Mouse (Mus musculus) spleen, postnatal 14 days (tissue): ENCODE data around the gene Polr1c.

ENCODE experiments used
- DNase-seq, 2 experiments: peaks; one replicate each; pipeline ENCODE4 v3.0.0; 2021 to 2022; ENCODE audit warnings: low spot score in 2 of 2

The Polr1c gene

DNA sequence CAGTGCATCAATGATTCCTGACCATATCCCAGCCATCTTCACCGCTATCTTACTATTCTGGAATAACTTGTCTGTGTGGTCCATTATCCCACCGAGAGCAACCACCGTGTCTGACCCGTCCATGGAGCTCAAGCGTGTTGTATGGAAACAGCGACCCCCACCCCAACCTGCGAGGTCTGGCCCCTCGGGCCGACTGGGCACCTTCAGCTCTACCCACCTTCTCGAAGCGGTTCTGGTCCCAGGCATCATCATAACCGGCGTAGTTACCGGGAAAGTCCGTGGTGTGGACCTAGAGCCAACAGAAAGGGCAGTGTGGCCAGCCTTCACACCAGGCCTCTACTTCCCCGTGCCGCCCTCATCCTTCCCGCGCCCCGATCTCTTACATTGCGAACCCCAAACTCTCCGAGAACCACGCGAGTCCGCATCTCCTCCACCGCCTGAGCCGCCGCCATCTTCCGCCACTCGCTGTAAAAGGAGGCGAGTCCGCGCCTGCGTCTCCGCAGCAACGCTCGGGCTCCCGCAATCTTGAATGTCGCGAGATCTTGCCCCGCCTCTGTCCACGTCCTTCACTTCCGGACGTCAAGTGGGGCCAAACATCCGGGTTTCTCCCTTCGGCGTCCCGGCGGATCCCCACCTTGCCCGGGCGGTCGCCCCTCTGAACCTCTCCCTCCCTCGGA is at the start of gene Polr1c, which contains the start of gene Yipf3:
TSS of gene Polr1c (minus strand) at position 543 of the 677 bp plus-strand sequence.
TSS of gene Yipf3 (plus strand) at position 569 of the 677 bp plus-strand sequence.
- DNase-seq: peak; percentile 88 to 93

DNA sequence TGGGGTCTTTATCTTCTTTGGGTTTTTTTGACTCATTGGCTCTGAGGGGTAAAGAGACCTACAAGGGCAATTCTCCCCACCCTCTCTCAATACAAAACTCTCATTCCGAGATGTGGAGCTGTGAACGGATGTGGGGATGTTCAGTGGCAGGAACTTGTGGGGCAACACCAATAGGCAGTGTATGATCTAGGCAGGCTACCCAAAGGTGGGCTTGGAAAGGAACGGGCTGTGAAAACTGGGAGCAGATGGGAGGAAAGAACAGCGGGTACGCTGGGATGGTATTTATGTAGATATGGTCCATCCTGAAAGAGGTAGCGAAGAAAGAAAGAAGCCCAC is 49.1 kb upstream of the Polr1c start:
- DNase-seq: no peak

DNA sequence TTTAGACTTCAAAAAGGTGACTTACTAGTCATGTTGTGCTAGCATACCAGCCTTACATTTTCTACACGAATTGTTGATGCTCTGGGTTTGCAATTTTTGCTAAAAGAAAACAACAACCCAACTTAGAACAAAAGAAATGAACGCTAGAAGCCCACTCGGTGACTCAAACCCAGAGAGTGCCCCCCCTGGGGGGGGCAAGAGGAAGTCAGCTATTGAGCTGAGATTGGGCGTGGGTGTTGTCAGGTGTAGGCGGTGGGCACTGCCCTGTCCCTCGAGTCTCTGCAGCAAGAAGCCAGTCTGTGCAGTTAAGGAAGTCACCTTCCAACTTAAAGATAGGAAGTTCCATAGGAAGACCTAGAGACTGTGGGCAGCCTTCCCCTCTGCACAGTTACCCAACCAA is 48.7 kb upstream of the Polr1c start:
- no peak for DNase-seq

DNA sequence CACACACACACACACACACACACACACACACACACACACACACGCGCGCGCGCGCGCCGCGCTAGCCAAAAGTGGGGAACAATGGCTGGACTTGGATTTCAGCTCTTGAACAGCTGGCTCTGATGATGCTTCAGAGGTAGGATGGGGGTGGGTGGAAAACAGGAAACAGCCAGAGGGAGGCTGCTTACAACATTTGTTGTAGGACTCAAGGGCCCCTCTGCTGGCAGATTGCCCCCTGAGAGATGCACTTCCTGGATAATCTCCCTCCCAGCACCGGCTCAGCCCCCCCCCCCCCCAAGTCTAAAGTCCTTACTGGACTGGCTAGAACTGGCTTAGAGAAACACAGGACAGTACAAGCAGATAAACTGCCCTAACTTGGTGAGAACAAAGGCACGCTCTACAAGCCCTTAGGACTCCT is 39.8 kb upstream of the Polr1c start:
- no peak for DNase-seq

DNA sequence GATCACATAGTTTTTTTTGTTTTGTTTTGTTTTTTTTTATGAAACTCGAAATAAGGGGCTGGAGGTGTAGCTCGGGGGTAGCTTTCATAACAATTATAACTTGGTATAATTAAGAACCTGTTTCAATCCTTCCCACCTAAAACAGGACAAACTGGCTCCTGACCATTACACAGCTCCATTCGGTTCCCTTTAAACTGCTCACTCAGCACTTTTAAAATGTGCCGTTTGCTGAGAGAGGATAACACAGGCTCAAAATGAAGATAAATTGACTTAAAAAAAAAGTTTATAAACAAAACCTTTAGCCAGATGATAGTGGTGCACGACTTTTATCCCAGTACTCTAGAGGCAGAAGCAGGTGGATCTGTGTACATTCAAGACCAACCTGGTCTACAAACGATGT is 37.6 kb upstream of the Polr1c start:
- no peak for DNase-seq

DNA sequence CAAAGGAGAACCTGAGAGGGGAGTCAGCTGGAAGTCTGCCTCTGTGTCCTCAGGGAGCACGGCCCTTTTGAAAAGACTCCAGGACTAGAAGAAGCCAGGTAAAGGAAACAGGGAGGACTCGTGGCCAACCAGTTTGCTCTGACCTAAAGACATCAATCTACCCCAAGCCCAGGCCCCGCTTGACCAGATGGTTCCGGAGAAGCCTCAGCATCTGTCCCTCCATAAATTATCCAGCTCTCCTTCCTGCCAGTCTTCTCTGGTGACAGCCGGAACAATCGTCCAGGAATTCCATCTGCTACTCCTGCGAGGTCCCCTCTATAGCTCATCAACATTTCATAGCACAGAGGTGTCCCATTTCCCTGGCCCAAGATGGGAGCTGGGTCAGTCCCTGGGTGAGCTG is 36.8 kb upstream of the Polr1c start:
- no peak for DNase-seq

DNA sequence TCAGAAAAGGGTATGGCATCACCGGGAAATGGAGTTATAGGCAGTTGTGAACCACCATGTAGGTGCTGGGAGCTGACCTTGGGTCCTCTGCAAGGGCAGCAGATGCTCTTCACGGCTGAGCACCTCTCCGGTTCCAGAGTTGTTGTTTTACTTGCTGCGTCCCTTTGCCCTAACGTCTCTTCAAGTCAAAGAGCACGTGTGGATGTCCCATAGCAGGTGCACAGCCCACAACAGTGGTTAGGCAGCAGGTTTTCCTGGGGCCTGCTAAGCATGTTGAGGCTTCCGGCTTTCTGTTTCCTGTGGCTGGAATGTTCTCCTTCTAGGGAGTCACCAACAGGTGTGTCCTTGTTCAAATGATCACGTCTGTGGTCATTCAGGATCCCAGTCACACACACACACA is 36.1 kb upstream of the Polr1c start:
- DNase-seq: no peak

DNA sequence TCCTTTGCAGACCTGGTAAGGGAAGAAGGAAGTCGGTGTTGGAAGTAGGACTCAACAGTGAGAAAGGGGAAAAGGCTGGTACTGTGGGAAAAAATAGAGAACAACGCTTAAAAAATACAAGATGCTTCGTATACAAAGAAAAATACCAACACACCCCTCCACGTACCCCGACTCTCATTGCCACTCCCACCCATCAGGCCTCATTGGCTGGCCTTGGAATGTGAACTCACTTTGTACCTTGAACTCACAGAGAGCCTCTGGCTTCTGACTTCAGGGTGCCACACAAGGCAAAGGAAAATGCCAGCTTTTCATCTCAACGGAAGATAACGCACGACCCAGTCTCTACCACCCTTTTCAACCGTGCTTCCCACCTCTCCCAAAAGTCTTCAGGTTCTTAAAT is 35.3 kb upstream of the Polr1c start:
- DNase-seq: no peak

DNA sequence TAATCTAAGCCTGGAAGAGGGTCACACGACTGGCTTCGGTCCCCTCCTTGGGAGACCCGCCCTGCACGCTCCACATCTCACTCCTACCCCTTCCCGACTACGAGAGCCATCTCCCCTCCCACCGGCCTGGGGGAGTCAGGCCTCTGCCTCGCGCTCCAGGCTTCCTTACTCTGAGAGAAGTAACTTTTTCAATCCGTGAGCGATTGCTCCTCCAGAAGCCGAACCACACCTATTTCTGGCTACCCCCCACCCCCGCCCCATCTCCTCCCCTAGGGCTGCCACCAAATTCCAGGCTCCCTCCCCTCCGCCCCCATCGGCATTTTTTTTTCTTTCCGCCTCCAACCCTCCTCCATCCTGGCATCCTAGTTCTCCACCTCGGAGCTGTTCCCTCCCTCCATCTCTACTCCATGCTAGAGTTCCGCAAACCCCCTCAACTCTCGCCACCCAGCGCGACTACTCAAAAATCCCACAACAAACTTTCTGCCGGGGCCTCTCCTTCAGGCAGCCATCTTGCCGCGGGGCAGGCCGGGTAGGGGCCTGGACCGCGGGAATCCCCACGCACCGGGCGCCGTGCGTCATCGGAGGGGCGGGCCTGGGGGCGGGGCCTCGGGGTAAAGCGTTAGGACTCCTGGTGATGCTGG is 34.7 kb upstream of the Polr1c start, which contains the start of gene Tjap1:
TSS of gene Tjap1 (minus strand) at position 544 of the 641 bp plus-strand sequence.
- peak; percentile 62 to 74 for DNase-seq

DNA sequence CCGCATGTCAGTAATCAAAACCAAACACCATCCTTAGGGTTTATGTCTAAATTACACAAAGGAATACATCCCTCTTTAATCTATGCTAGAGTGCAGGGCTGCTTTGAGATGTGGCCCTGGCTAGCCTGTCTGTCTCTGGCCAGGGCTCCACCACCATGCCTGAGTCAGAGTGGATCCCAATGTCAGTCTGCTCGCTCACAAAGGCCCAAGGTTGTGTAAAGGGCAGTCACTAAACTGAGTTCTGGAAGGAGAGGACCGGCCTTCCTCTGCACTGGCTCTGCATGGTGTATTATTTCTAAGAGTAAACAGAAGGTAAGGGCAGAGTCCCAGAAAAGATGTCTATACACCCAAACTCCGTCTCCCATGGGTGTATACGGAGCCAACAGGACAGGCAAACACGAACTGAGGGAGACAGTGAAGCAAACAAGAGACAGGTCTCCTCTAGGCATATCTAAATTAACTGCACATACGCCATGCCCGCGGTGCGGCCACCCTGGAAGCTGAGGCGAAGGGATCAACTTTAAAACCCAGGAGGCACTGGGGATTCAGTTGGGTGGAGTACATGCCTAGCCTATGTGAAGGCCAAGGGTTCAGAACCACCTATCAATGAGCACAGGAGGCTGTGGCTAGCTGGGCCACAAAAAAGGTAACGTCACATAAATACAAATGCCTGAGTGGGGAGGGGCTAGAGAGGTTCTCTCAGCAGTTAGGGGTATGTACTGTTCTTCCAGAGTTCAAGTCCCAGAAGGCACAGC is 30.3 kb upstream of the Polr1c start:
- no peak for DNase-seq

DNA sequence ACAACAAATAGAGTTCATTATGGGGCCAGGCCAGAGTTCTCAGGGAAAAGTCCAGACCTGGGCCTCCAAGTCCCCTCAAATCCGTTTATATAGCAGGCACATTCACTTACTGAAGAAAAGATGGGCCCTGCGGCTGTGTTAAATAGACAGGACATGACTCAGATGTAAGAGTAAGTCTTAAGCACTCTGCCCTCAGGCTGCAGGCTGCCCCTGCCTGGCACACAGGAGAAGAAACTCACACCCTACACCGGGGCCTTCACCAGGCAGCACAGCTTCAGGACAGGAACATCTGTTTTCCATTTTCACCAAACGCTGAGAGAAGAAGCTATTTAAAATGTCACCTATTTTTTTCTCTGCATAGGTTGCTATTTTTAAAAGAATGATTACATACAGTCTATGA is 29.7 kb upstream of the Polr1c start:
- no peak for DNase-seq

DNA sequence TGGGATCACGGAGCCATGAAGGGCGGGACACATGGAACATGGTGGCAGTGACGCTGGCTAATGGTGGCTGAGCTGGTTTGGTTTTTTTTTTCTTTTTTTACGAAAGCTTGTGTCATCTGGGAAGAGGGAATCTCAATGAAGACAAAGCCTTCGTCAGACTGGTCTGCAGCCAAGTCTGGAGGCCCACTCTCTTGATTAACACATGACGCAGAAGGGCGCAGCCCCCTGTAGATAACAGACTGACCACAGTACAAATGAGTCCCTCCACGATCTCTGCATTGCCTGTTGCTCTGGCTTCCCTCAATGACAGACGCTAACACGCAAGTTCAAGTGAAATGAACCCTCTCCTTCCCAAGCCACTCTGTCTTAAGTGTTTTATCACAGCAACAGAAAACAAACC is 27.7 kb upstream of the Polr1c start:
- DNase-seq: no peak

DNA sequence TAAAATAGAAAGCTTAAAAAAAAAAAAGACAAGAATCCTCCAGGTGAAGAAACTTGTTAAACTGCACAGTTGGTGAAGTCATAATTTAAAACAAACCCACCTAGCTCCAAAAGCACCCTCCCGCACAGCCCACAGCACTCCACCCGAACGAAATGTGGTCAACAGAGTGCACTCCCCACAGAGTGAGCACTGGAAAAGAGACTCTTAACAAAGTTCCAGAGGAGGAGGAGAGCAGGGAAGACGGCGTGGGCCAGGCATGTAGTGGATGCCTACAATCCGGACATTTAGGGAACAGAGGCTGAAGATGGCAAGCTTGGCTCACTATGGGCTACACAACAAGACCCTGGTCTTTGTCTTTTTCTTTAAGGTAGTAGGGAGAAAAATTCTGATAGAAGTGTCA is 27.2 kb upstream of the Polr1c start:
- no peak for DNase-seq

DNA sequence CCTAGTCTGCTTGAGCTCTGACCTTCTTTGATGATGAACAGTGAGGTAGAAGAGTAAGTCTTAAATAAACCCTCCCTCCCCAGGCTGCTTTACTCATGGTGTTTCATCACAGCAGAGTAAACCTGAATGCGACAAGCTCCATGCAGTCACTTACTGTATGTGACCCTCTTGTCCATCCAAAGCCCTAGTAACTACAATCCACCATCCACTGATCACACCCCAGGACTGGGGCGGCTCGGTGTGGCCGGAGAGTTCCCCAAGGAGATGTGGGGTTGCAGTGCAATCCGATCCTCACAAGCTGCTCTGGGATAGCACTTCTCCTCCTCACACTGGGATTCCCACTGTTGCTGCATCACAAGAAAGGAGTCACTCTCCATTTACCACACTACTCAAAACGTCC is 26.6 kb upstream of the Polr1c start:
- no peak for DNase-seq

DNA sequence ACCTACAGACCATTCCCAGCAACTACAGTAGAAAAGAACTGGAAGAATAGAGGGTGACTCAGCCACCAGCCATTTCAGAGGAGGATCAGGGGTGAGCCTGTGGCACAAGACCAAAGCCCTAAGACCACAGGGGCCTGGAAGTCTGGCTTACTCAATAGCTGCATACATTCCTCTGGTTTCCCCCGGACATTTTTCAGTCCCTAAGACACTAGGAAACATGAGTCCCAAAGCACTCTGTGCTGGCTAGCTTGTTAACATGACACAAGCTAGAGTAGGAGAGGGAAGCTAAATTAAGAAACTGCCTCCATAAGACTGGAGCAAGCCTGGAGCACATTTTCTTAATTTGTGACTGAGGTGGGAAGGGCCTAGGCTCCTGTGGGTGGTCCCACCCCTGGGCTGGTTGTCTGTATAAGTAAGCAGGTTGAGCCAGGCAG is 26.0 kb upstream of the Polr1c start:
- no peak for DNase-seq

DNA sequence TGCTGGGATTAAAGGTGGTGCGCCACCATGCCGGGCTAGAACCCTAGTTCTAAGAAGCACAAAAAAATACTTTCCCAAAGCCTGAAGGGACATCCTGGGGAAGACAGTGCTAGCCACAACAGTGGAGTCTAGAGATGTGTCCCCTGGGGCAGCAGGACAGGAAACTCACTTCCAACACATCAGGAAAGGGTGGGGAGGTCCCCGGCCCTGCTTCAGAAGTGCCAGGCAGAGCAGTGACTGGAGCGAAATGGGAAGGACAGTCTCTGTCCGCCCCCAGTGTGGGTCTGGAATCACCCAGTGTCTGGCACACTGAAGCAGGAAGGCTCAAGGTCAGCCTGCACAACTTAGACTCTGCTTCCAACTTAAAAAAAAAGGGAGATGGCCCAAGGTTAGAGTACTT is 24.8 kb upstream of the Polr1c start:
- no peak for DNase-seq

DNA sequence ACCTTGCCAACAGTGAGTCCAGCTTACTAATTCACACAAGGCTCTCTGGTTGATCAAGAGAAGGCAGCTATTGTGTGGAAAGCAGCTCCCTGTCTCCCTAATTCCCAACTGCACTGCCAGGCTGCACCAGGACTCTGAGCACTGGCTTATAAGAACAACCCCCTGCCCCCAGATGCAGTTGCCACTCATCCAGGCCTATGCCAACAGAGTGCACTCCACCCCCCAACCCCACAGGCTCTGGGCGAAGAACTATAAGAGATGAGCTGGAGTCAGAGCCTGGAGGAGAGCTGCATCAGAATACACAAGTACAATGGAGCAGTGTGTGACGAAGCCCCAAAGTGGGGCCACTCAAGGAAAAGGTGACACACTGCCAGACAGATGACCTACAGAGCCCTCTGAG is 24.2 kb upstream of the Polr1c start:
- no peak for DNase-seq

DNA sequence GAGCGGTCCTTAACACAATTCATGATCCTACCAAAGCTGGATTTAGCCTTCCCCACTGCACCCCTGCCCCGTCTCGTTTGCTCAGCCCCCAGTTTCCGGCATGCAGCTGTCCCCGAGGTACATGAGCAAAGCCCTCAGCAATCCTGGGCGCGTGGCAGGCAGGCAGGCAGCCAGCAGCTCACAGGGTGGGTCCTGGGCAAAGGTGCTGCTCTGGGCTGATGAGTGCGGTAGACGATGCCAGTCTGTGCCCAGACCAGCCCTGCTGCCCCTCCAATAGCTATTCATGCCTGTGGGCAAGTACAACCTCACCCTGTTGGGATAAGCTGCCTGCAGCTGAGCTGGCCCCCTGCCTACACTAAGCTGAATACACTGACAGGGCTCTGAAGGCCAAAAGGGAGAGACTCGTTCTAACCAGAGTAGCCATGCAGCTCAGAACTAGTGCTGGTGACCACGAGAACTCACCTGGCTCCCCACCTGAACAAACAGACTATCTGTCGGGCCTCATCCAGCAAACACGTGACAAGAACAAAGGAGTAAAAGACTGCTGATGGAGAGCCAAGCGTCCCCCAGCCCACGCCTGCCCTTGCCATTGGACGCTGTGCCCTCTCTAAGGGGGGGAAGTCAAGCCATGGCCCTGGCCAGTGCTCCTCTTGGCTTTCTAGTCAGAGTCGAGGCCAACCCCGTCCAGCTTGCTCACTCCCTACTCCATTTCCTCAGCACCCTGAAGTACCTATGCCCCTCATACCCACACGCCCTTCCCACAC is 22.1 kb upstream of the Polr1c start:
- no peak for DNase-seq

DNA sequence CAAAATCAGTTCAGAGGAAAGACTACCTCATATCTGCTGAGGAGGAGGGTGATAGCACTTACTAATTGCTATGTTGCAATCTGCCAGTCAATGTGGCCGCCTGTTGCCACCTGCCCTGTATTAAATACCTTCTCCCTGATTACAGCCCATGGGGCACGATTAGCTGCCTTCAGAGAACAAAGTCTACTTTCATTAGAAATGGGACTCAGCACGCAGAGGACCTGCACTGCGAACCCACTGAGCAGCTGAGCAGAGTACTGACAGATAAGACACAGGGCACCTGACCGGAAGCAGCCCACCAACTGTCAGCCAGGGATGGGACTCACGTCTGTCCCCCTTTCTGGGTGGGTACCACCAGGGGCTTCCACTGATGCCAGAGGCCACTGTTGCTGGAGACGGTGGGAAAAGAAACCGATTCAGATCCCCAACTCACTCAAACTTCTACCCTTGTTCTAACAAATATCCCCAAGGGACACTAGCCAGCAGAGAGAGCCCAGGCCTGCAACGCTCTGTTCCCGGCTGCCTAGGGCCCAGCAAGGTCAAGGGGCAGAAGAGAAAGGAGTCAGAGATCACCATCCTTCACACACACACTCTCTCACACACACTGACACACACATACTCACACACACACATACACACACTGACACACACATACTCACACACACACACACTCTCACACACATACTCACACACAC is 20.3 kb upstream of the Polr1c start:
- no peak for DNase-seq

DNA sequence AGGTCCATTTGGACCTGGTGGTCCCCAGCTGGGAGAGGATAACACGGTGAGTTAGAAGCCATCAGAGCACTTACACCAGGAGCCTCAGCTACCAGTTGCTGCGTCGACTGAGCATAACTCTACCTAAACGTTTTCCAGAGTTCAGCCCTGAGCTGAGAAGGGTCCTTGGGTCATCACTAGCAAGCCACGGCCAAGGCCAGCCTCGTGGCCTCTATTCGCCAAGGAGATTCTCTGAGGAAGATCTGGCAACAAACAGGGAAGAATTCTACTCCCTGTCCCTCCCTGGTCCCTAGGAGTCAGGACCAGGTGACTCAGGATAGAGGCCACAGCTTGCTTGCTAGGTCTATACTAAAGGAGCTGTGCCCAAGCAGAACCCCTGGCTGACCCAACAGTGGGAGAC is 19.7 kb upstream of the Polr1c start:
- DNase-seq: no peak

DNA sequence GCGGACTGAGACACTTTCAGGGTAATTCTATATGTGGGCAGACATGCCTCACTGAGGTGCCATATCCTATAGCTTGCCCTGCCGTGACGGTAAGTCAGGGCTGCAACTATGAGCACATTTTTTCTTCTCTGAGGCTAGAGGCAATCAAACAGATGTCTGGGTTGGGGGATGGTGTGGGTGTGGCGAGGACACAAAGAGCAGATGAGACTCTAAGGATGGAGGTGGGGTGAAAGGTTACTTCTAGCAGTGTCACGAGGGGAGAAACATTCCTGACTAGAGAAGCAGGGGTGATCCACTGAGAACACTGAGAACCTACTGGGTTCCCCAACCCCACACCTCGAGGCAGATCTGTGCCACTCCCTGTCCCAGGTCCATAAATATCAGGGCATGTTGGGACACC is 19.1 kb upstream of the Polr1c start:
- DNase-seq: no peak
